Mouse (Mus musculus) intestine, postnatal 0 days (tissue): ENCODE results near the gene Tll1. TPM values are rescaled to one million over a fixed set of nuclear protein-coding genes. Genes with fewer than 3 reads are reported as not detected.

Experiments
- ATAC-seq: fragments of 200-750 bp; cut with Nextera tagmentation; 2 replicates; pipeline ENCODE4 v1.8.0; 2017; ENCODE audit warnings: mild to moderate bottlenecking, moderate TSS enrichment, moderate library complexity
- H3K27ac ChIP-seq: fragments of 300-500 bp; sonication (generic); 2 replicates; pipeline ENCODE4 v1.5.1; 2014; ENCODE audit warnings: mild to moderate bottlenecking, low read depth, low read length, moderate library complexity
- H3K27me3 ChIP-seq: fragments of 300-500 bp; sonication (generic); replicated peaks from 2 replicates; pipeline ENCODE4 v1.6.1; 2014; ENCODE audit warnings: low read length, mixed read lengths; ENCODE audit not compliant: control insufficient read depth, insufficient read depth
- H3K36me3 ChIP-seq: fragments of 300-500 bp; sonication (generic); 2 replicates; pipeline ENCODE4 v1.6.1; 2014; ENCODE audit warnings: mild to moderate bottlenecking, moderate library complexity; ENCODE audit not compliant: control insufficient read depth, insufficient read depth
- H3K4me1 ChIP-seq: fragments of 300-500 bp; sonication (generic); replicated peaks from 2 replicates; pipeline ENCODE4 v1.6.1; 2014; ENCODE audit warnings: antibody characterized with exemption, low read length, mixed read lengths; ENCODE audit not compliant: control insufficient read depth, insufficient read depth
- H3K4me2 ChIP-seq: fragments of 300-500 bp; sonication (generic); replicated peaks from 2 replicates; pipeline ENCODE4 v1.6.1; 2014; ENCODE audit warnings: low read depth, mild to moderate bottlenecking, moderate library complexity
- H3K4me3 ChIP-seq: fragments of 300-500 bp; sonication (generic); 2 replicates; pipeline ENCODE4 v1.5.1; 2014; ENCODE audit warnings: low read depth, low read length
- H3K9ac ChIP-seq: fragments of 300-500 bp; sonication (generic); 2 replicates; pipeline ENCODE4 v1.6.1; 2014; ENCODE audit warnings: mild to moderate bottlenecking, low read depth, low read length
- H3K9me3 ChIP-seq: fragments of 300-500 bp; sonication (generic); 2 replicates; pipeline ENCODE4 v1.6.1; 2016; ENCODE audit warnings: mixed run types; ENCODE audit not compliant: control insufficient read depth
- CTCF ChIP-seq: sonication (generic); IDR thresholded peaks from 2 replicates; pipeline ENCODE4 v1.5.1; 2016; ENCODE audit warnings: low read depth, mild to moderate bottlenecking, control low read depth, antibody characterized with exemption, moderate library complexity
- WGBS: fragments of 180-500 bp; shearing (Covaris S2); extraction: QIAGEN DNeasy Blood & Tissue Kit; methylation state at CpG from one replicate; pipeline ENCODE4 v1.1.7; 2014; 5-methylcytosine and 5-hydroxymethylcytosine counted together
- polyA plus RNA-seq: library from polyadenylated mRNA; unstranded; fragments of >200 nt; fragmentation: Nextera tagmentation; extraction: Ambion mirVana; gene quantifications from 2 replicates; pipeline ENCODE4 v1.2.1, GENCODE M21; 2015

Gene Tll1
- polyA plus RNA-seq, 1 experiment from 2014 or later: 0.93 TPM

DNA sequence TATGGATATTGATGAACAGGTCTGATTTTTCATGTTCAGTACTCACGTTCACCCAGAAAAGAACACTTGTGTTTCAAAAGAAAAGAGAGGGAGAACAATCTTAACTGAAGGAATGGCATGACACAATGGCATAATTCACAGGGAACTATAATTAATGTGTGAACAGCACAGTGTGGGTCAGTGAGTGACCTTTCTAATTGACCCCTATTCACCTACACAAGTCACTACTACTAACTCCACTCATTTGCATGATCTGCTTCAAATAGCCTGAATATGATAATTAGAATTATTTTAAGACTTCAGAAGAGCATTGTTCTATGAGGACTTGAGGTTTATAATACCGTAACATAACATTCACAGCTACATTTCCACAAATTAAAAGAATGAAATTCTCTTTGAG is 18.2 kb downstream of the Tll1 start:
- no peak for ATAC-seq
- 89% methylated on average over 2 of the region's 2 CpGs for WGBS
- Histone ChIP-seq H3K27me3 (no peaks in the 10 kb centered on the region), H3K4me3 (no peak overlapping the region), H3K9ac (no peak overlapping the region), H3K4me1 (no peaks in the 10 kb centered on the region), H3K9me3 (no peaks in the 10 kb centered on the region), H3K4me2 (no peak overlapping the region), H3K27ac (no peak overlapping the region), H3K36me3 (no peaks in the 10 kb centered on the region)
- TF ChIP-seq CTCF: no peak

GRCm38 (mm10) chr8:64176931-64177330 is 29.1 kb downstream of the Tll1 start:
- H3K4me3 ChIP-seq: no peak overlapping the region
- TF ChIP-seq CTCF: no peak
- no peak for ATAC-seq
- H3K9me3 ChIP-seq: no peaks in the 10 kb centered on the region
- no peaks in the 10 kb centered on the region for H3K36me3 ChIP-seq
- H3K27me3 ChIP-seq: no peaks in the 10 kb centered on the region
- no peak overlapping the region for H3K9ac ChIP-seq
- no peaks in the 10 kb centered on the region for H3K4me1 ChIP-seq
- no peak overlapping the region for H3K4me2 ChIP-seq
- WGBS: 84% methylated on average over 2 of the region's 2 CpGs
- no peak overlapping the region for H3K27ac ChIP-seq

DNA sequence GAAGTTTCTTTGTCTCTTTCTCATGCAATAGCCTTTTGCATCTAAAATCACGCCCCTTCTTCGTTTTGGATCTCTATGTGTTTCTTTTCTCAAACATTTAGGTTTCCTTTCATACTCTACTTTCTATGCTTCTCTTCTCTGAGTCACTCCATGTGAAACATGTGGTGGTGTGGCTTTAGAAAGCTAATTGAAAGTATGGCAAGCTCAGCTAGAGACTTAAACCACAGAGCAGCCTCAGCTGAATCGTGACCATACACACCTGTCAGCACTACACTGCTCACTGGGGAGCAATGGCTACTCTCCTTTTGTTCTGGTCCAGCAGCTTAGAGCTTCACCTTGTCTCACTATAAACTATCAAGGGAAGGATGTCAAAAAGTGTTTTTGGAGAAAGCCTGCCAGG is 31.2 kb downstream of the Tll1 start:
- Histone ChIP-seq H3K36me3 (no peaks in the 10 kb centered on the region), H3K27ac (no peak overlapping the region), H3K9ac (no peak overlapping the region), H3K4me2 (no peak overlapping the region), H3K9me3 (no peaks in the 10 kb centered on the region), H3K27me3 (no peaks in the 10 kb centered on the region), H3K4me1 (no peaks in the 10 kb centered on the region), H3K4me3 (no peak overlapping the region)
- ATAC-seq: no peak
- 77% methylated on average over 3 of the region's 3 CpGs for WGBS
- TF ChIP-seq CTCF: no peak

DNA sequence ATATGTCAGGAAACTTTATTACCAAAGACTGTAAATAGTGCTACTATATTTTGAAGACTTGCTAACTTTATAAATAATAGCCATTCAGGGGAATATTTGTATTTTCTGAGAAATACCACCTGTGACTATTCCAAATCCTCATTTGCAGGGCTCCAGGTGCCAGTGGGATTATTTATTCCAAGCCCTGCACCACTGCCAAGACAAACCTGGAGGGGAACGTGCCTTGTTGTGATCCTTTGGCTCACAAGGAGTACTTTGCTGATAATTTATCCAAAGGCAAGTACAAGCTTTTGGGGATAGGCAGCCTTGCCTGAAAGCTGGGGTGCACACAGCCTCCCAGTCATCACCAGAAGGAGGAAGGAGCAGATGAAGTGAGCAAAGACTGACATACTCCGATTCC is 32.3 kb downstream of the Tll1 start:
- Histone ChIP-seq H3K9ac (no peak overlapping the region), H3K27ac (no peak overlapping the region), H3K36me3 (no peaks in the 10 kb centered on the region), H3K4me3 (no peak overlapping the region), H3K4me2 (no peak overlapping the region), H3K27me3 (no peaks in the 10 kb centered on the region), H3K4me1 (no peaks in the 10 kb centered on the region), H3K9me3 (no peaks in the 10 kb centered on the region)
- 62% methylated on average over 2 of the region's 2 CpGs for WGBS
- ATAC-seq: no peak
- TF ChIP-seq CTCF: no peak

- no peak for TF ChIP-seq CTCF
- Histone ChIP-seq H3K4me1 (no peaks in the 10 kb centered on the region), H3K9me3 (no peaks in the 10 kb centered on the region), H3K27ac (no peak overlapping the region), H3K36me3 (no peaks in the 10 kb centered on the region), H3K4me3 (no peak overlapping the region), H3K9ac (no peak overlapping the region), H3K27me3 (no peaks in the 10 kb centered on the region), H3K4me2 (no peak overlapping the region)
- 62% methylated on average over 9 of the region's 9 CpGs for WGBS
- ATAC-seq: no peak
Measured at GRCm38 (mm10) chr8:64152899-64153891, 52.9 kb downstream of the Tll1 start.

DNA sequence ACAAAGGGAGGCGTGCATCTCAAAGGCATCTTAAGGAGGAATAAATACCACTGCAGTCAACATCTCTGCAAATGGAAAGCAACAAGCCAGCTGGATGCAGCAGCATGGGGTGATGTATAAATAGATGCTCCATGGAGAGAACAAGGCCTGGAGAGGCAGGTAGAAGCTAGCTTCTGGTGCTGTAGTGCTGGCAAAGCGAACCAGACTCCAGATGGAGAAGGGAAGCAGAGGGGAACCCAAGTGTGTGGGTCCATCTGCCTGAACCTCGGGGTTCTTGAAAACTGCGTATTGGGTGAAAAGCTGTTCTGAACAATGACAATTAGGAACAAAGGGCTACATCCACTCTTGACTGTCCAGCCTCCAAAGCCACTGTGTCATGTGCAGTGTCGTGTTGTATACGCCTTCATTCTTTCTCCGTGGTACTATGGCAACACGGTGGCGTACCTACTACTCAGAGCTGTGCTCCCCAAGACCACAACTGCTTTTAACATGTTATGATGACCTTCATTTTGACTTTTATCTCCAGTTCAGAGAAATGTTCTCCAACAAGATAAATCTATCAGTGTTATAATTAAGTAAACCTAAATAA is 53.8 kb downstream of the Tll1 start:
- Histone ChIP-seq H3K36me3 (no peaks in the 10 kb centered on the region), H3K27me3 (no peaks in the 10 kb centered on the region), H3K9me3 (no peaks in the 10 kb centered on the region), H3K4me1 (no peaks in the 10 kb centered on the region), H3K27ac (no peak overlapping the region), H3K4me3 (no peak overlapping the region), H3K9ac (no peak overlapping the region), H3K4me2 (no peak overlapping the region)
- no peak for ATAC-seq
- TF ChIP-seq CTCF: no peak
- 77% methylated on average over 9 of the region's 9 CpGs for WGBS
